Mouse (Mus musculus) spleen, postnatal 10 days (tissue): ENCODE data around the gene Stub1.

Experiments used
- DNase-seq, 2 experiments: peaks; one replicate each; pipeline ENCODE4 v3.0.0; 2021 to 2022; ENCODE audit warnings: low spot score in 2 of 2

The Stub1 gene

GRCm38 (mm10) chr17:25868601-25869191 is 35.5 kb upstream of the Stub1 start, which contains the start of gene Mcrip2:
TSS of gene Mcrip2 (minus strand) at chr17:25868764.
- DNase-seq, result peak; percentile 49 to 58

GRCm38 (mm10) chr17:25867836-25868600 is 34.8 kb upstream of the Stub1 start:
- peak in 1 of 2 experiments; percentile 44 for DNase-seq

- no peak for DNase-seq
Observed at GRCm38 (mm10) chr17:25867509-25867835, 34.3 kb upstream of the Stub1 start.

GRCm38 (mm10) chr17:25866172-25866571 is 33.0 kb upstream of the Stub1 start:
- DNase-seq, result no peak

- no peak for DNase-seq
Observed at GRCm38 (mm10) chr17:25865288-25865687, 32.1 kb upstream of the Stub1 start.

- no peak for DNase-seq
Observed at GRCm38 (mm10) chr17:25864311-25864710, 31.1 kb upstream of the Stub1 start.

GRCm38 (mm10) chr17:25863681-25864080 is 30.5 kb upstream of the Stub1 start:
- DNase-seq, result no peak

- DNase-seq, result no peak
Observed at GRCm38 (mm10) chr17:25861704-25862612, 28.8 kb upstream of the Stub1 start.

- peak; percentile 81 to 92 for DNase-seq
Observed at GRCm38 (mm10) chr17:25860832-25861703, 27.9 kb upstream of the Stub1 start, which contains the start of gene Wdr90. TSS of gene Wdr90 (minus strand) at chr17:25861501.

- no peak for DNase-seq
Observed at GRCm38 (mm10) chr17:25860229-25860628, 27.0 kb upstream of the Stub1 start.

- peak; percentile 86 to 97 for DNase-seq
Observed at GRCm38 (mm10) chr17:25844396-25844901, 11.2 kb upstream of the Stub1 start, which contains the start of gene Rhot2. TSS of gene Rhot2 (minus strand) at chr17:25844851.

GRCm38 (mm10) chr17:25843636-25844395 is 10.6 kb upstream of the Stub1 start:
- DNase-seq, result no peak

GRCm38 (mm10) chr17:25843122-25843521 is 9.9 kb upstream of the Stub1 start:
- no peak for DNase-seq

- no peak for DNase-seq
Observed at GRCm38 (mm10) chr17:25842509-25842908, 9.3 kb upstream of the Stub1 start.

- no peak for DNase-seq
Observed at GRCm38 (mm10) chr17:25841117-25841880, 8.1 kb upstream of the Stub1 start, which contains the start of gene Gm20683. TSS of gene Gm20683 (minus strand) at chr17:25841763.

- DNase-seq, result no peak
Observed at GRCm38 (mm10) chr17:25840519-25840918, 7.3 kb upstream of the Stub1 start.

GRCm38 (mm10) chr17:25839455-25840235 is 6.4 kb upstream of the Stub1 start:
- no peak for DNase-seq

- DNase-seq, result no peak
Observed at GRCm38 (mm10) chr17:25838904-25839303, 5.7 kb upstream of the Stub1 start.

GRCm38 (mm10) chr17:25837533-25837932 is 4.3 kb upstream of the Stub1 start:
- no peak for DNase-seq
